Mouse (Mus musculus) neutrophil, adult 59 days (primary cell): ENCODE measurements around the gene Gm17655. TPM values are rescaled to one million over a fixed set of nuclear protein-coding genes. Genes with fewer than 3 reads are reported as not detected.

Source experiments
- total RNA-seq, 2 experiments: library from RNA; stranded (reverse); gene quantifications; 1 replicate in 1 of 2; 2 replicates in 1 of 2; pipeline ENCODE4 v1.2.4; 2023

Gene Gm17655
- 1 to 10 TPM; 3.8 to 6.5 TPM for total RNA-seq

GRCm38 (mm10) chr5:110072413-110072812 is at the start of gene Gm17655:
Gm17655 (minus strand) TSS chr5:110072513.

GRCm38 (mm10) chr5:110109991-110110441 is 37.7 kb upstream of the Gm17655 start, which contains the start of gene Zfp605:
Zfp605 (plus strand) TSS chr5:110110092.

GRCm38 (mm10) chr5:110107581-110108304 is 35.4 kb upstream of the Gm17655 start, which contains the start of gene Gtpbp6:
Gtpbp6 (minus strand) TSS chr5:110108197.

GRCm38 (mm10) chr5:110099656-110100580 is 27.6 kb upstream of the Gm17655 start, which contains the start of gene Plcxd1:
Plcxd1 (plus strand) TSS chr5:110099969.

GRCm38 (mm10) chr5:110094030-110094846 is 21.9 kb upstream of the Gm17655 start, which contains the start of gene Gm35315:
Gm35315 (minus strand) TSS chr5:110094420.

Other genes with a start within 250 kb of the Gm17655 start
- 1 to 10 TPM; 5.5 to 6.2 TPM for gene Gm15446, start 149.1 kb downstream of the Gm17655 start, total RNA-seq
- gene Zfp932, start 76.0 kb downstream of the Gm17655 start, total RNA-seq: 1 to 10 TPM; 7.7 to 8.6 TPM
- under 1 TPM; 0.13 to 0.35 TPM for gene Gm35315, start 21.9 kb upstream of the Gm17655 start, total RNA-seq
- gene Plcxd1, start 27.5 kb upstream of the Gm17655 start, total RNA-seq: under 1 TPM in 1 of 2 experiments, not detected in 1; 0.13 TPM
- 10 to 100 TPM; 44.7 to 48.2 TPM for gene Gtpbp6, start 35.7 kb upstream of the Gm17655 start, total RNA-seq
- gene Zfp605, start 37.6 kb upstream of the Gm17655 start, total RNA-seq: 1 to 10 TPM; 3.1 to 3.8 TPM
- 10 to 100 TPM; 68.8 to 71.2 TPM for gene Chfr, start 63.3 kb upstream of the Gm17655 start, total RNA-seq
- 10 to 100 TPM; 22.5 to 23.7 TPM for gene Golga3, start 104.2 kb upstream of the Gm17655 start, total RNA-seq
- 10 to 100 TPM; 48.0 to 51.1 TPM for gene Ankle2, start 158.5 kb upstream of the Gm17655 start, total RNA-seq
- gene Pgam5, start 197.4 kb upstream of the Gm17655 start, total RNA-seq: 10 to 100 TPM; 11.7 to 13.5 TPM
- 1 to 10 TPM; 3.3 to 3.4 TPM for gene Pxmp2, start 213.7 kb upstream of the Gm17655 start, total RNA-seq
- gene Pole, start 213.8 kb upstream of the Gm17655 start, total RNA-seq: 10 to 100 TPM; 25.1 to 27.5 TPM